Mouse (Mus musculus) hindbrain, embryonic 10.5 days (tissue): ENCODE results near the gene Wdr81. TPM values are rescaled to one million over a fixed set of nuclear protein-coding genes. Genes with fewer than 3 reads are reported as not detected.
"Not testable (repeated sequence)": the region's sequence is repeated elsewhere in the genome, so short reads cannot be mapped to it uniquely, and the experiment has no call there.

Experiments used
- DNase-seq: peaks from one replicate; pipeline ENCODE4 v3.0.0-alpha.2; 2017; ENCODE audit warnings: low spot score
- H3K27ac ChIP-seq: fragments of 300-500 bp; sonication (generic); 2 replicates; pipeline ENCODE4 v1.5.1; 2016; ENCODE audit warnings: mild to moderate bottlenecking, moderate library complexity
- H3K27me3 ChIP-seq: fragments of 300-500 bp; sonication (generic); 2 replicates; pipeline ENCODE4 v1.6.1; 2016; ENCODE audit warnings: mild to moderate bottlenecking; ENCODE audit not compliant: poor library complexity, insufficient read depth, severe bottlenecking
- H3K36me3 ChIP-seq: fragments of 300-500 bp; sonication (generic); 2 replicates; pipeline ENCODE4 v1.6.1; 2016; ENCODE audit warnings: mild to moderate bottlenecking, moderate library complexity
- H3K4me1 ChIP-seq: fragments of 300-500 bp; sonication (generic); replicated peaks from 2 replicates; pipeline ENCODE4 v1.6.1; 2016; ENCODE audit warnings: mild to moderate bottlenecking
- H3K4me3 ChIP-seq: fragments of 300-500 bp; sonication (generic); 2 replicates; pipeline ENCODE4 v1.5.1; 2016; ENCODE audit warnings: mild to moderate bottlenecking, moderate library complexity
- H3K9me3 ChIP-seq: fragments of 300-500 bp; sonication (generic); 2 replicates; pipeline ENCODE4 v1.6.1; 2016; ENCODE audit warnings: mild to moderate bottlenecking, moderate library complexity
- WGBS: fragments of 180-500 bp; shearing (Covaris S2); methylation state at CpG from one replicate; pipeline ENCODE4 v1.1.7; 2016; 5-methylcytosine and 5-hydroxymethylcytosine counted together
- polyA plus RNA-seq: library from polyadenylated mRNA; unstranded; fragments of >200 nt; fragmentation: Nextera tagmentation; extraction: Ambion mirVana; gene quantifications from 2 replicates; pipeline ENCODE4 v1.2.1, GENCODE M21; 2016

The Wdr81 gene
- polyA plus RNA-seq, 1 experiment from 2014 or later, result 8.6 TPM

DNA sequence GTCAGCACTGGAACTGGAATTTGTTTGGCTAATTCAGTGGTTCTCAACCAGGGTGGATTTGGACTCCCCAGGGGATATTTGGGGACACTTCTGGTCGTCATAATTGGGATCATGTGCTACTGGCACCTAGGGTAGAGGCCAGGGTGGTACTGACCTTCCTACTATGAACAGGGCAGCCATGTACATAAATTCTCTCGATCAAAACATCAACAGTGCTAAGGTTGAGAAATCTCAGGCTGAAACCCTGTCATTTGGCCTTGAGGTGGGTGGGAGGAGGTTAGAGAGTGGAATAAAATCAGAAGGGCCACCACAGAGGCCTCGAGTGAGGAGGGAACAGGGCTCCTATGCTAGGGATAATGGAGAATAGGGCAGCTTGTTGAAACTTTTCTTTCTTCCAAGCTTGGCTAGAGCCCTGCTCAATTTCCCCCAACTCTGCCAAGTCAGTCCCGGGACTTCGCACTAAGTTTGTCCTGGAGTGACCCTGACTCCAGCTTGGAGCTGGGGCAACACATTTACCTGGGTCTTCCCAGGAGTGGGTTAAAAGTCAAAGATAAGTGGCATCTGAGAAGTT, 4.7 kb upstream of the Wdr81 start:
- 81% methylated on average over 5 of the region's 5 CpGs for WGBS
- Histone ChIP-seq H3K27me3 (no peaks in the 10 kb centered on the region), H3K27ac (peak overlapping the region; percentile 91), H3K4me1 (peaks cover 52% of the 10 kb centered on the region), H3K36me3 (no peaks in the 10 kb centered on the region), H3K4me3 (peak overlapping the region; percentile 79; the same call in 1 of the 2 replicates), H3K9me3 (no peaks in the 10 kb centered on the region)
- no peak for DNase-seq

GRCm38 (mm10) chr11:75458628-75459041, 4.1 kb upstream of the Wdr81 start:
- Histone ChIP-seq H3K36me3 (no peaks in the 10 kb centered on the region), H3K4me3 (no peak overlapping the region), H3K4me1 (peaks cover 57% of the 10 kb centered on the region), H3K27me3 (peaks cover 4% of the 10 kb centered on the region; the same call in 1 of the 2 replicates), H3K27ac (no peak overlapping the region), H3K9me3 (no peaks in the 10 kb centered on the region)
- DNase-seq, result no peak
- WGBS, result 85% methylated on average over 8 of the region's 8 CpGs

DNA sequence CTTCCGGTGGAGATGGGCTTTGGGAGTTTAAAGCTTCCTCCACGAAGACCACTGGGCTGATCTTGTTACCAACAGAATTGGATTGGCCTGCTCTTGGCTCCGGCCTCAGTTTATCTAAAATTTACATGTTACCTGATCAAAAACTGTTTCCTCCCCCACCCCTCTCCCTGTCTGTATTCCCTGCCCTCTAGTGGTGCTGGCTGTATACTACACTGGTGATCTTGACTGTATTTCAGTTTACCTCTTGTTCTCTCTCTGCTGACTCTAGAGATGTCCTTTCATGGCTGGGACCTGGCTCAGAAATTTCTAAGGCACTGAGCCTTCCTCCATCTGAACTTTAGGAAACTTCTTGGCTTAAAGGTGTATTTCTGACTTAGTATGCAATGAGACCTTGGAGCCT, 3.7 kb upstream of the Wdr81 start:
- H3K4me3 ChIP-seq, result no peak overlapping the region
- peaks cover 8% of the 10 kb centered on the region; the same call in 1 of the 2 replicates for H3K27me3 ChIP-seq
- DNase-seq, result peak; percentile 39
- no peaks in the 10 kb centered on the region for H3K9me3 ChIP-seq
- H3K27ac ChIP-seq, result no peak overlapping the region
- WGBS, result 25% methylated on average over 3 of the region's 3 CpGs
- no peaks in the 10 kb centered on the region for H3K36me3 ChIP-seq
- peaks cover 57% of the 10 kb centered on the region for H3K4me1 ChIP-seq

GRCm38 (mm10) chr11:75456440-75456871, 1.9 kb upstream of the Wdr81 start:
- no peak for DNase-seq
- Histone ChIP-seq H3K4me3 (no peak overlapping the region), H3K36me3 (no peaks in the 10 kb centered on the region), H3K4me1 (peaks cover 44% of the 10 kb centered on the region), H3K9me3 (no peaks in the 10 kb centered on the region), H3K27me3 (peaks cover 8% of the 10 kb centered on the region; the same call in 1 of the 2 replicates), H3K27ac (no peak overlapping the region)
- 88% methylated on average over 7 of the region's 7 CpGs for WGBS

DNA sequence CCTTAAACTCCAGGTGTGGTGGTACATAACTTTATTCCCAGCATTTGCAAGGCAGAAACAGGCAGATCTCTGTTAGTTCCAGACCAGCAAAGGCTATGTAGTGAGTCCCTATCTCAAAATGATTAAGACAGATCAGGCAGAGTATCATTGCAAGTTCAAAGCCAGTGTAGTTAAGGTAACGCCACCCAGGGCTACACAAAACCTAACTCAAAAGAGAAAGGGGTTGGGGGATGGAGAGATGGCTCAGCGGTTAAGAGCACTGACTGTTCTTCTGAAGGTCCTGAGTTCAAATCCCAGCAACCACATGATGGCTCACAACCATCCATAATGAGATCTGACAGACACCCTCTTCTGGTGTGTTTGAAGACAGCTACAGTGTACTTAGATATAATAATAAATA, 1.5 kb upstream of the Wdr81 start:
- not testable (repeated sequence) for H3K27ac ChIP-seq, H3K36me3 ChIP-seq, H3K9me3 ChIP-seq, DNase-seq, H3K27me3 ChIP-seq, H3K4me3 ChIP-seq
- WGBS, result 91% methylated on average over 2 of the region's 2 CpGs
- H3K4me1 ChIP-seq, result peaks cover 47% of the 10 kb centered on the region

DNA sequence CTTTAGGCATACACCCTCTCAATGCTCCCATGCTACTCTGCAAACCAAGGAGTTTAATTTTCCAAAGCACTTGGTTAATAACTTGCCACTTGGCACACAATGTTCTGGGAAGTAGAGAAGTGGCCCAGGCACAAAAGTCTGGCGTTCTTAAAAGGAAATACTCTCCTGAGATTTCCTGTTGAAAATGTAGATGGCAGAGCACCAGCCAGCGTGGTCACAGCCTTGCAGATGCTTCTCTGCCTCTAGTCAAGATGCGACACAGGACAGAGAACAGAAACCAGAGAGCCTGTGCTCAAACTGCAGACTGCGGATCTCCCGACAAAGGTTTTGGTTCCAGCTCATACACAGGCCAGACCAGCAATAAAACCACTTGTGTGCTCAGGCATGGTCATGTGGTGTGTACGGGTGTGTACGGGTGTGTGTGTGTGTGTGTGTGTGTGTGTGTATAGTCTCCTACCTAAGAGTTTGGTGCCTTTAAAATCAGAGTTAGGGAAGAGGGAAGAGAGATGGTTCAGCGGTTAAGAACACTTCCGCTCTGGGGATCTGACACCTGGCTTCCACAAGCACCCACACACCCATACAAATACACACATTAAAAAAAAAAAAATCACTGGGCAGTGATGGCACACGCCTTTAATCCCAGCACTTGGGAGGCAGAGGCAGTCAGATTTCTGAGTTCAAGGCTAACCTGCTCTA, 672 bp upstream of the Wdr81 start:
- peaks cover 45% of the 10 kb centered on the region for H3K4me1 ChIP-seq
- peak overlapping the region; percentile 88 for H3K27ac ChIP-seq
- no peaks in the 10 kb centered on the region; the same call in 1 of the 2 replicates for H3K36me3 ChIP-seq
- H3K27me3 ChIP-seq, result peaks cover 8% of the 10 kb centered on the region; the same call in 1 of the 2 replicates
- no peak for DNase-seq
- WGBS, result 81% methylated on average over 10 of the region's 10 CpGs
- H3K4me3 ChIP-seq, result peak overlapping the region; percentile 84
- H3K9me3 ChIP-seq, result no peaks in the 10 kb centered on the region

- DNase-seq, result no peak
- WGBS, result 94% methylated on average over 31 of the region's 31 CpGs
- H3K9me3 ChIP-seq, result no peaks in the 10 kb centered on the region
- peak overlapping the region; percentile 84; the same call in 1 of the 2 replicates for H3K4me3 ChIP-seq
- no peak overlapping the region for H3K27ac ChIP-seq
- peaks cover 8% of the 10 kb centered on the region; the same call in 1 of the 2 replicates for H3K27me3 ChIP-seq
- peaks cover 35% of the 10 kb centered on the region for H3K4me1 ChIP-seq
- peaks cover 16% of the 10 kb centered on the region for H3K36me3 ChIP-seq
Measured at GRCm38 (mm10) chr11:75452812-75453557, 1.5 kb downstream of the Wdr81 start.

DNA sequence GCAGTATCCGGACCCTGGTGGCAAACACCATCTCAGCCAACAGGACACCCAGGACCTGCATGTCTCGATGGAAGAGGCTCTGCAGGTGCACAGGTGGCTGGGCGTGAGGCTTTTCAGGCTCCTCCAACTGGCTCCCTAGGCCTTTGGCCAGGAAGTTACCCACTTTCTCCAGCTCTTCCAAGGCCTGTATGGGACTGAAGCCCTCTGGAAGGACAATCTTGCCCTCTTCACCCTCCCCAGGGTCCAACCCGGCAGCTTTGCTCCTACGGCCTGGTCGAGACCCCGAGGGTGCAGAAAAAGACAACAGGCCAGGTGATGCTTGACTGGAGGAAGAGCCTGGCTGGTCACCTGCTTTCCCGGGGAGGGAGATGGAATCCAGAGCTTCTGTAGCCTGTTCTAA, 2.4 kb downstream of the Wdr81 start:
- H3K36me3 ChIP-seq, result peaks cover 25% of the 10 kb centered on the region
- H3K4me1 ChIP-seq, result peaks cover 35% of the 10 kb centered on the region
- no peak for DNase-seq
- no peaks in the 10 kb centered on the region for H3K9me3 ChIP-seq
- H3K27ac ChIP-seq, result no peak overlapping the region
- H3K4me3 ChIP-seq, result no peak overlapping the region
- peaks cover 8% of the 10 kb centered on the region; the same call in 1 of the 2 replicates for H3K27me3 ChIP-seq
- 91% methylated on average over 8 of the region's 8 CpGs for WGBS

GRCm38 (mm10) chr11:75450936-75451335, 3.6 kb downstream of the Wdr81 start:
- Histone ChIP-seq H3K9me3 (no peaks in the 10 kb centered on the region), H3K4me1 (peaks cover 35% of the 10 kb centered on the region), H3K27me3 (peaks cover 8% of the 10 kb centered on the region; the same call in 1 of the 2 replicates), H3K36me3 (peaks cover 30% of the 10 kb centered on the region), H3K27ac (peak overlapping the region; percentile 13; the same call in 1 of the 2 replicates), H3K4me3 (peak overlapping the region; percentile 6; the same call in 1 of the 2 replicates)
- 89% methylated on average over 15 of the region's 15 CpGs for WGBS
- no peak for DNase-seq

- Histone ChIP-seq H3K9me3 (no peaks in the 10 kb centered on the region), H3K4me3 (no peak overlapping the region), H3K27me3 (peaks cover 8% of the 10 kb centered on the region; the same call in 1 of the 2 replicates), H3K4me1 (peaks cover 35% of the 10 kb centered on the region), H3K27ac (0 out of 2 replicates have a peak overlapping the region, but pooled peaks have one; percentile 13), H3K36me3 (peaks cover 34% of the 10 kb centered on the region)
- 86% methylated on average over 8 of the region's 8 CpGs for WGBS
- no peak for DNase-seq
Measured at GRCm38 (mm10) chr11:75450304-75450908, 4.1 kb downstream of the Wdr81 start.

DNA sequence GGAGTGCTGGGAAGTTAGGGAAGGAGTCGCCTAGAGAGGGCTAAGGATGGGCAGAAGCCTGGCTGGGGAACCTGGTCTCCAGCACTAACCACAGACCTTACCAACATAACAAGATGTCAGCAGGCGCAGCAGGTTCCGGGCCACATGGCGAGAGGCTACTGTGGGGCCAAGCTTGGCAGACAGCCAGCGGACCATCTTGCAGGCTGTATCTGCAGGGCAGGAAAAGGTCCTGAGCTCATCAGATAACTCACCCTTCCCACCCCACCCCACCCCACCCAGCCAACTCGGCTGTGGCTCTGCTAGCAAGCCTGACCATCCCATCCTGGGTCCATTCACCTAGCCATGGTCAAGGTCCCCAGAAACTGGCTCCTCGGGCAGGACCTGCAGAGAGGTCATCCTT, 4.8 kb downstream of the Wdr81 start:
- 93% methylated on average over 7 of the region's 7 CpGs for WGBS
- Histone ChIP-seq H3K27me3 (peaks cover 8% of the 10 kb centered on the region; the same call in 1 of the 2 replicates), H3K4me3 (no peak overlapping the region), H3K27ac (peak overlapping the region; percentile 9; the same call in 1 of the 2 replicates), H3K36me3 (peaks cover 40% of the 10 kb centered on the region), H3K4me1 (peaks cover 28% of the 10 kb centered on the region), H3K9me3 (no peaks in the 10 kb centered on the region)
- no peak for DNase-seq

DNA sequence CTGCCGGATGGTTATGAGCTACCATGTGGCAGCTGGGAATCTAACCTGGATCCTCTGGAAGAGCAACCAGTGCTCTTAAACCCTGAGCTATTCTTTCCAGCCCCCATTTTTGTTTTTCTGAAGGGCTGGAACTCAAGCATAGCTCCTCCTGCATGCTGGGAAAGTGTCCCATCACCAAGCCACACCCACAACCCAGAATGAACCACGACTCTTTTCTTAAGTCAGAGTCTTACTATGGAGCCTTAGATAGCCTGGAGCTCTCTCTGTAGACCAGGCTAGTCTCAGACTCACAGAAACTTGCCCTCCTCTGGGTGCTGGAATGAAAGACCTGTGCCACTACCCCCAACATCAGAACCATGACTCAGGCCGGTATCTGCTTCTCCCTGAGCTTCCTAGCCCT, 5.9 kb downstream of the Wdr81 start:
- Histone ChIP-seq H3K36me3 (peaks cover 44% of the 10 kb centered on the region), H3K27me3 (peaks cover 4% of the 10 kb centered on the region; the same call in 1 of the 2 replicates), H3K27ac (peak overlapping the region; percentile 10; the same call in 1 of the 2 replicates), H3K4me1 (peaks cover 28% of the 10 kb centered on the region), H3K4me3 (peak overlapping the region; percentile 7; the same call in 1 of the 2 replicates), H3K9me3 (no peaks in the 10 kb centered on the region)
- no peak for DNase-seq
- WGBS, result 86% methylated on average over 3 of the region's 3 CpGs
